Mouse (Mus musculus): ENCODE measurements around the gene Dstn. TPM values are rescaled to one million over a fixed set of nuclear protein-coding genes. Genes with fewer than 3 reads are reported as not detected.

Dstn gene
- 100 to 1,000 TPM; 118 to 129 TPM for total RNA-seq (2021)
- long read RNA-seq, experiment 1, transcript Dstn-201 (4 exons, 1,911 nt), result major isoform, 153 of 186 reads
- long read RNA-seq, experiment 1, partial matches to known transcripts, result 26 of 186 reads
- long read RNA-seq, experiment 1, other reads (novel, unspliced or antisense), result 7 of 186 reads
- long read RNA-seq, experiment 2, transcript Dstn-201 (4 exons, 1,911 nt), result major isoform, 157 of 179 reads
- long read RNA-seq, experiment 2, partial matches to known transcripts, result 5 of 179 reads
- long read RNA-seq, experiment 2, other reads (novel, unspliced or antisense), result 17 of 179 reads

DNA sequence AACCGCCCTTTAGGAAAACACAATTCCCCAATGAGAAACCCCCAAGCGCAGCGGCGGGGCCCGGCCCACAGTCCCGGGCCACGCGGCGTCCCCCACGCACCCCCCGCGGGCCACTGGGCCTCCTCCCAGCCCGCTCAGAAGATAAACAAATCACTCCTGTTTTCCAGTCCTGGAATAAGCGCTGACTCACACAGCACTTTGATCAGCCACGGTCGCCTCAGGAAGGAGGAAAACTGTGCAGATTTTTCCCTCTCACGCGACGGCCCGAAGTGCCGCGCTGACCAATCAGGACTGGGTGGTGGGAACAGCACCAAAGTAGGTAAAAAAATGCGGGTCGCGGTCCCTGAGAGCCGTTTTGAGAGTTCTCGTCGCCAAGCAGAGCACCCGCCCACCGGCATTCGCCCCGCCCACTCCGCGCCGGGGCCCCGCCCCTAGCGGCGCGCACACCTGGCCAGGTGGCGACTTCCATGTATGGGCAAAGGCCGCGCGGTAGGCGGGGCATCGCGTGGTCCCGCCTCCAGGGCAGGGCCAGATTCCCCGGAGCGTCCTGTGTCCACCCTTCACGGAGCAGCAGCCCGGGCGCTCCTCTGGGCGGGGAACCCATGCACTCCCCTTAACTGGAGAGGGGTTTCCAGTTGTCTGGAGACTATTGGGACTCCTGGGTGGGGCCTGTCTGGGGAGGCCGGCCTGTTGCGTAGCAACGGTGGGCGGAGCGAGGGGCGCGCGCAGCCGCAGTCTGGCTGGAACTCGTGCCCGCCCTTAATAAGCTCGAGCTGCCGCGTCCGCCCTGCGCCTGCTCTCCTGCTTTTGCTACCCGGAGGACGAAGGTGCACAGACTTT lies at the start of gene Dstn:
TSS of gene Dstn (plus strand) at position 561 of the 840 bp plus-strand sequence.
- DNase-seq (ENCODE audit: low spot score in 2 of 2), result peak; percentile 95 to 96

DNA sequence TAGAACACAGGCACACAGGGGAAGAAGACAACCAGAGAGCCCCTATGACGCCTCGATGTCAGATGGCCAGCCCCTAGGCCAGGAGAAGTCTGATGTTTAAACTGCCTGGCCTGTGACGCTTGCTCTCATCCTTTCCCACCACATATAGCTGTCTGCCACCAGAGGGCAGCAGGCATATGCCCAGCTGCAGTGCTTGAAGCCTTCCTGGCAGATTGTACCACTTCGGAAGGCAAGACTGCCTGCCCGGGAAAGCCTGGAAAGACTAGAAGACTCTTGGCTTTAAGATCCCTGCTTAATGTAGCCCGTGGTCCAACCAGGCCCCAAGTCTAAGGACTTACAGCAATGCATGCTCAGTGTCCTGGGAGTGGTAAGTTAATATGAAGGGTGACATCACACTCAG lies 47.8 kb upstream of the Dstn start:
- DNase-seq (ENCODE audit: low spot score in 2 of 2), result peak; percentile 28 to 76

DNA sequence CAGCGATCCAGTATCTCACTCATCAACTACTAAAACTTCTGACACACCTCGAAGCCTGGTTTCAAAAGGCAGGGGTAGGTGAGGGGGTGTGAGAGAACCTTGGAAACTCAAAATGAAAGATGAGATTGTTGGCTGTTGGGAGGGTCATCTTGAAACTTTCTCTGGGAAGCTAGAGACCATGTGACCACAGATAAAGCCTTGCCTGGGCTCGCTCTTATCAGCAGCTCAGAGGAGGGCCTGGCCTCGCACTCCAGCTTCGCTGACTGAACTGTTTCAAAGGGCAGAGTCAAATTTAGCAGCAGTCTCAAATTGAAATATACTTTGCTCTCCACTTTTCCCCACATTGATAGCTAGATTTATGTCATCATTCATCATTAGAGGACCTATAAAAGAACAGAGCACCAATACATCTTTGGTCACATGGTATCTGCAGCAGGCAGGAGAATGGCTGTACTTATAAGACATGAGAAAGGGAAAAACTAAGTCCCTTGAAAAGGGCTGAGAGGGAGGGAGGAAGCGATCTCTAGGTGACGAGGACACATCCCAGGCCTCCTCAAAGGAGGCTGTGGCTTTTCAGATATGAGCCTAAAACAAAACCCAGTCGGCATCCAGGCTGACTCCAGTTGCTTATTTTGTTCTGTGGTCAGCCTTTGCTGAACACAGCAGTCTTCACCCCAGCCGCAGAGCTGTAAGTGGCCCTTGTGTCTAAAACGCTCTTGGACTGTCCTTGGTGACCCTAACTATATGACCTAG lies 44.0 kb upstream of the Dstn start:
- DNase-seq (ENCODE audit: low spot score in 2 of 2), result no peak

DNA sequence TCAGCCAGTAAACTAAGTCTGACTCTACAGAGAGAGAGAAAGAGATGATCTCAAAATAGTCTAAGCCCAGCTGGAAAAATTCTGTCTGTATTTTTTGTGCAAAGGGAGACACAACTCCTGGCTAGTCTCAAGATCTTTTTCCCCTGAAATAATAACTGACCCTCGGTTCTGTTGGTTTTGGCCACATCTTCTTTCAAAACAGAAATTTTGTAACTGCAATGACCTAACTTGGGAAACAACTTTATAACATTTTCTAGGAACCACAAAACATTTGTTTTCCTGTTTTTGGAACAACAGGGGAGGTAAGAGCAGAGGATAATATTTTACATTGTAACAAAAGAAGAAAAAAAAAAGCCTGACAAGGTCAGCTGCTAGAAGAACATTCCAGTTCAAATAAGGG lies 39.1 kb upstream of the Dstn start:
- DNase-seq (ENCODE audit: low spot score in 2 of 2), result no peak

DNA sequence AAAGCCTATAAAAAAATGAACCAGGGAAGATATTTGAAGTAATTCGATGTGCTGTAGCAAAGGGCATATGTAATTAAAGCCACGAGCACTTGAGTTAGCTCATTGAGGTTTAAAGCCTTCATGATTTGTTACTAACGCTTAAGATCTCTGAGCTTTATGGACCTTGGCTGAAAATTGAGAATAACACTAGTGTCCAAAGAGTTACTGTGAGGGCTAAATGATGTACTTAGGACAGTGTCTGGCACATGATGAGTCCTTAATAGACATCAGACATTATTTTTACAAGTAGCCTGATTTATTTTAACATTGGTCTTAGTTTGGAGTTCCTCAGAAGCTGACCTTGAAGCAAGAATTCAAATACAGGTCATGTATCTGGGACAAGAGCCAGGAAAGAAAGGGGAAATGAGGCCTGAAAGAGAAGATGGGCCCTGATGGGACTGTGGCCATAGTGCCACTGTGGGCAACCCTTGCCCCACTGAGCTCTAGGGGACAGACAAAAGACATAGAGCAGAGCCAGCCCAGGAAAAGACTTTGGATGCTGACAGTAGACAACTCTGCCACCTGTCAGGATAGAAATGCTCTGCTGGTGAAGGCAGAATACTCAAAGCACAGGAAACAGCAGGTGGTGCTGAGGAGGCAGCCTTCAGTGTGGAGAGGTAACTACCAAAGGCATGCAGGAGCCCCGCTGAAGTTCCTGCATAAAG lies 38.0 kb upstream of the Dstn start:
- no peak for DNase-seq (ENCODE audit: low spot score in 2 of 2)

DNA sequence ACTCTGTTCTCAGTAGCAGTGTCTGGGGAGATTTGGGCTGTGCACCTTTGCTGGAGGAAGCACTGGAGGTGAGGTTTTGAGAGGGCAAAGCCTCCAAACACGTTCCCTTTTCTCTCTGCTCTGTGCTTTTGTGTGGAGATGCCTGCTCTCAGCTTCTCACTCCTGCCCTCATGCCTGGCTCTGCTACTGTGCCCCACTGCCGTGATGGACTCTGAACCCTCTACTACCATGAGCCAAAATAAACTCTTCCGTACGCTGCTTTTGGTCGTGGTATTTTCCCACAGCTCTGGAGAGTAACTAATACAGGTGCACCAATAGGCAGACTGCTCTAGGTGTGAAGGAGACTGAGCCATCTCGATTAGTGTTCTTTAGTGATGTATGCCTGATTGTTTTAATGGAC lies 35.8 kb upstream of the Dstn start:
- DNase-seq (ENCODE audit: low spot score in 2 of 2), result no peak

DNA sequence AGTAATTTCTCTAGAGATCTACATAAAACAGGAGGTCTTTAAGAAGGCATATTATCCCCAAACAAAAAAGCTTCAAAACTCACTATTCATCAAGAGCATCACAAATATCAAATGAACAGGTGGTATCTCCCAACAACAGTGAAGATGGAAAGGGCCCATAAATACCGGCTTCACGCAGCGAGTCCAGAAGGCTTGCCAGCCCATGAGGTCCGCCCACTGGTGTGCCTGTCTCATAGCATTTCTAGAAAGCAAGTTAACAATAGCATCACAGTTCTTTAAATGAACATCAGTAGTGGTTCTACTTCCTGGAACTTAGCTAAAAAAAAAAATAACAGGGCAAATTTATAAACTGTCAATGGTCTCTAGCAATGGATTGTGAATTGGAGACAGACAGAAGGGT lies 33.1 kb upstream of the Dstn start:
- no peak for DNase-seq (ENCODE audit: low spot score in 2 of 2)

DNA sequence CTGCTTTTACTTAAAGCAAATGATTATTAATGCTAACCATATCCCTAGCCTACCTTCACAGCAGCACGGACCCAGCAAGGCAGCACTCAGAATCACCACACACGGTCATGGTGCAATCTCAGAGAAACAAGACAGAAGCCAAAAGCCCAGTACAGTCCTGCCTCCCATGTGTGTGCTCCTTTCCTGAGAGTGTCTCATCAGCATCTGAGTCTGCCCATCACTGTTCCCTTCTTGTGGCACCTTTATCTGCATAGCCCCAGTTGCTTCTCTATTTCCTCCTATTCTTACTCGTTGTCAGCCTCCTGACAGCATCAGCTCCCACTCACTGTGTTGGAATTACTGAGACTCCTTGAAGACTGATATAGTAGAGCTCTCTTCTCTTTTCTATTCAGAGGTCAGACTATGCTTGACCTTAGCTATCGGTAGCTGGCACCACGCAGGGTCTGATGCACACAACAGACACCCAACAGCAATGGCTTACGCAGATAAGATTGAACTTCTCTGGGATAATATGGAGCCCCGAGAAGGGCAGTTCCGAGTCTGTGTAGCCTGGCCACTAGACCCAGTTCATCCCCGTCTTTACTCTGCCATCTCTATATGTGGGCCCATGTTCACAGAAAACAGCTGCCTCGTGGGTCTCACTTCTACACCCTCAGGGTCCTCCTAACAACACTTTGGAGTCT lies 32.4 kb upstream of the Dstn start:
- no peak for DNase-seq (ENCODE audit: low spot score in 2 of 2)

DNA sequence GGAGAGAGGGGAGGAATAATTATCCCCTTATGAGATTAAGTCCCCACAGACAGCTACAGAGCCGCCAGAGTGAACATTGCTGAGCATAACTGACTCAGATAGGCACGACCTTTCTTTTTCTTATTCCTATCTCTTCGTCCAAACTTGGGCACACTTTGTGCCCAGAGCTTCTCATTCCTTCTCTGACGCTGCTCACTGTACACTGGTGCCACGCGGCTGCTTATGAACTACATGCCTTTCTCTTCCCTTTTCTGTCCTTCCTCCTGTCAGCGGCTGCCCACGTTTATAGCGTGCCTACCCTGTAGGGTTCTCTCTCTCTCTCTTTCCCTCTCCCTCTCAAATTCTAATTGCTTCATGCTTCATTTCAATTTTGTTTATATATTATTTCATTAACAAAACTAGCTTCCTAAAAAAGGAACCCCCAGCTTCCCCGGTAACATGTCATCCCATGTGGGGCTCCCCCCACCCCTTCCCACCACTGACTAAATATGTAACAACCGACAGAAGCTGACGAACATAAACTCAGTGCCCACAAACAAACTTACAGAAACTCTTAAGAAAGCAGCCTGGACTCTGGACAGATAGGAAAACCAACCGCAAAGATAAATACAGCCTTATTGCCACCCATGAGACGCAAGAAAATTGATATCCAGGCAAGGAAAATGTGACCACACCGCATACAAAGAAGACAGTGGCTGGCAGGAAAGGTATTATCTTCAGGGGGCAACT lies 25.8 kb upstream of the Dstn start:
- DNase-seq (ENCODE audit: low spot score in 2 of 2), result no peak

DNA sequence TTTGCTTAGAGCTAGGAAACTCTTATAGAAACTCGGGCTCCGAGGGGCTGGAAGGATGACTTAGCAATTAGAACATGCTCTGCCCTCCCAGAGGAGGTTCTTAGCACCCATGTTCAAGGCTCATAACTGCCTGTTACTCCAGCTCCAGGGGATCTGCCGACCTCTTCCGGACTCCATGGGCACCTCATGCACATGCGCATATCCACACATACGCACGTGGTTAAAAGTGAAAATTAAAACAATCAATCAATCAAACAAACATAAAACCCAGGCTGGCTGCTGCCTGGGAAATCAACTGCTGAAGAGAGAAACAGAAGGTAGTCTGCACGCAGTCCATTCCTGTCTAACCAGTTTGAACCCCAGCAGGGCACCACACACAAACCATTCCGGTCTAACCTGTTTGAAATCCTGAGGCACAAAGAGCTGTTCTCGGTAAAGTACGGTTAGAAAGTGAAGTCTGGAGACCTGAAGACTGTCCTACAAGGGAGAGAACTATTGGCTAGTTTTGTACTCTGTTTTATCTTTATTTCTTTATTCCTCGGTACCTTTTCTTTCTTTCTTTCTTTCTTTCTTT lies 25.2 kb upstream of the Dstn start:
- DNase-seq (ENCODE audit: low spot score in 2 of 2), result no peak

DNA sequence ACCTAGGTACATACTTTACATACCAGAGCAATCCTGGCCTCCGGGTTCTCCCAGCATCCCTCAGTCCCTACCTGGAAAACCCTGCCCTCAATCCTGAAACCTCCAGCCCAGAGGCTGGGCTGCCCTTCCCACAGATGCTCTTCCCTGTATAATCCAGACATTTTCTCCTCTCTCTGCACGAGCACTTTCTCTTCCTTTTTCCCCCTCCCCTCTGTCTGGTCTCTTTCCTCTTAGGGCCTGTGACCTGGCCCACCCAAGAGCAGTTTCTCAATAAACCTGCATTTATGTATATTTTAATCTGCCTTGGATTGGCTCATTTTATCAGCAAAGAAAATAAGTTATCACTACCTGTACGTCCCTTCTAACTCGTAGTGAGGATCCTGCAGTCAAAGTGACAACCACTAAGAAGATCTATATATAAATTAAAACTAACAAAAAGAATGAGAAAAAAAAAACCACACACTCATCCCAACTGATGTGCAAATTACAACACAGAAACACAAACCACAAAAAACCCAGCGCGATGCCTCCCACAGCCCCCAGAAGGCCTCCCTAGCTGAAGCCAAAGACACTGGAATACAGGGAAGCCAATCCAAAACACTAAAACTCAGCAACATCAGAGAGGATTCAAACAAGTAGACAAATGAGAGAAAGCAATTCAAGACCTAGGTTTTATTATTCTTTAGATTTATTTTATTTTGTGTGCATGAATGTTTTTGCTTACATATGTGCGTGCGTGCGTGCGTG lies 23.6 kb upstream of the Dstn start:
- DNase-seq (ENCODE audit: low spot score in 2 of 2), result no peak

DNA sequence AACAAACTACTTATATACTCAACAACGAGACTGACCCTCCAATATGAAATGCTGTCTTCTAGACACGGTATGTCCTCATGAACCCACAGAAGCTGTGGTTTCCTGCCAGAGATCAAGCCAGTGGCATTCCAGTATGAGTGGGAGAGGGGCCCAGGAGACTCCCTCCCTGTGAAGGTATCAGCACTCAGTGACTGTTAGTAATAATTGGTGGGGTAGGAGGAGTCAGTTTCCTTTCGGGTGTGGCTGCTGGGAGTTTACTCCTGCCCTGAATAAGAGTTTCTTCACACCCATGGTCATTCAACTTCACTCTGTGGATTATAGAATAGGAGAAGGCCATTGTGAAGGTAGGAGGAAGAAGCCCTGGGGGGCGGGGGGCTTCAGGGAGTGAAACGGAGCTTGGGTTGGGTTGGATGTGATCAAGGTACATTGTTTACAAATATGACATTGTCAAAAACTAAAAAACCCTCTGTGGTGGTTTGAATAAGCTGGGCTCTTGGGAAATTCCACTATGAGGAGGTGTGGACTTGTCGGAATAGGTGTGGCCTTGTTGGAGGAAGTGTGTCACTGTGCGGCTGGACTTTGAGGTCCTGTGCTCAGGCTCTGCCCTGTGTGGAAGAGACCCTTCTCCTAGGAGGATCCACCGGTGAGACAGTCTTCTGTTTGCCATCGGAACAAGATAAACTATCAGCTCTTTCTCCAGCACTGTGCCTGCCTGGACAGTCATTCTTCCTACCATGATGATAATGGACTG lies 15.5 kb upstream of the Dstn start:
- DNase-seq (ENCODE audit: low spot score in 2 of 2), result no peak

DNA sequence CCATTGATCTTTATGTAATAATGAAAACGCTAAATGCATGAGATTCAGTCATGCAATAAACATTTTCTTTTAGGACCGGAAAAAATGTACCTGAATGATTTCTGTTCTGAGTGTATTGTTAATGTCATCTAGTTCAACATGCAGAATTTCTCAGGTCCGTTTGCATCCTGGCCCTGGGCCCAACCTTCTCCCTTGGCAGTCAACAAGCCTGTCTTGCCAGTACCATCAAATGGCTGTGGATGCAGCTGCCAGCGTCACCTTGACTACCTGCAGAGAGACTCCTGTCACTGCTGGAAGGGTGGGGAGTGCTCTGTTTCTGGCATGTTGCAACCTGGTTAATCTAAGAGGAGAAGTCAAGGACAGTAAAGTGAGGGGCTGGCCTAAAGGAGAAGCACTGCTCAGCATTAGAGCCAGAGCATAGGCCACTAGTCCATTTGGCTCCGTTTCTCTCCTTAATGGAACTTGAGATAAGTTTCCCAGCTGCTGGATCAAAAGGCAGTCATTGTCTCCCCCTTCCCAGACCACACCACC lies 14.2 kb upstream of the Dstn start:
- DNase-seq (ENCODE audit: low spot score in 2 of 2), result no peak

DNA sequence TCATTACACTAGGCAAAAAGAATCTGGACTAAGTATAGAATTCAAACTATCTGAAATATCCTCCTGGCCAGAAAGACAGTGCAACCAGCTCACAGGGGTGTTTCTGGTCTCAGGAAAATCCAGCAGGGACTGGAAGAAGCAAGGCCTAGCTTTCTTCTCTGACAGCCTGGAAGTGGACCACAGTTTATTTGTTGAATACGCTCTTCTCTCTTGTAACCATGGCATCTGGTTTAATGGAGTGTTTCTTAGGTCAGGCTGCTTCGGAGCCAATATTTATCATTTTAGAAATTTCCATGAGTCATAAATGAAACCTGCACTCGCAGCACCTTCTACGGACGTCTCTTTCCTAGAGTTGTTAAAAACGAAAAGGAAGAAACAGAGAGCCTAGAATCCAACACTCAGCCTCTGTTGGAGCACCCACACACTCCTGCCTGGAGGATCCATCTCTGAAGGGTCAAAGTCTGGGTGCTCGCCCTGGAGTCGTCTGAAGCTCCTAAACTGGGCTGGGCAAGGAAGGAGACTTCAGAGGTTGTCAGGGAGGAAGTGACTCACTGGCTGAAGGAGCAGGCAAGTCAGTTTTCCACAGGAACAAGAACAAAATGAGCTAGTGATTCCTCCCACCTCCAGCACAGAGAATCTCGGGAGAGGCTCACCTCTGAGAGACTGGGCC lies 11.6 kb upstream of the Dstn start:
- DNase-seq (ENCODE audit: low spot score in 2 of 2), result no peak

DNA sequence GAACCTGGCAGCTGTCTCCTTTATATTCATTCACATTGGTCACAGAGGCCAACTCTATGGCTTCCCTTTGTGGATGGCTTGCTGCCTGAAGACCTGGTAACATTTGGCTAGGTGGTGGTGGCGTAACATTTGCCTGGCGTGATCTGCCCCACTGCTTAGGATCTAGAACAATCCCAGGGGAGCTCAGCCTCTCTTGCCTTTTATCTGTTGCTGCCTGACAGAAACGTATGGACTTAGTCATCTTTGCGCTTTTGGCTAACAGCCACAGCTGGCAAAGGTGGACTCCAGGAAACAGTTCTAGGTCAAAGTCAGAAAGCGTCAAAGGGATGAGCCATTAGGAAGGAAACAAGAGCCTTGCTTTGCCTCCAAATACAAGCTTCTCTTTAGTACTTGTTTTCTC lies 10.2 kb upstream of the Dstn start:
- no peak for DNase-seq (ENCODE audit: low spot score in 2 of 2)

DNA sequence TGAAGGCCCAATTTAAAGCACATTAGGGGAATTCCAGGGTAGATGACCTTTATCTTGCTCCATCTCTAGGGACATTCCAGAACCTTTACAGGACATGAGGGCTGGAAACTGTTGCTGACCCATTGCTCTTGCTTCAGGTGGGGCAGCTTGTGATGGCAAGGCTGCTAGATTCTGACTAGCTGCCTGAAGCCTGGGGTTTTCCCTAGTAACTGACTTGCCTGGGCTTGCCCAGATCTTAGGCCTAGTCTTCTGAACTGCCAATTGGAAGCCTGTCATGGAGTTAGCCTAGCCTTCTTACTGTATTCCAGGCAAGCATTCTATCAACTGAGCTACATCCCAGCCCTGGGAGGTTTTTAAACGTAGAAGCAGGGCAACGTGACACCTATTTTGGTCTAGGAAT lies 5.9 kb upstream of the Dstn start:
- no peak for DNase-seq (ENCODE audit: low spot score in 2 of 2)

DNA sequence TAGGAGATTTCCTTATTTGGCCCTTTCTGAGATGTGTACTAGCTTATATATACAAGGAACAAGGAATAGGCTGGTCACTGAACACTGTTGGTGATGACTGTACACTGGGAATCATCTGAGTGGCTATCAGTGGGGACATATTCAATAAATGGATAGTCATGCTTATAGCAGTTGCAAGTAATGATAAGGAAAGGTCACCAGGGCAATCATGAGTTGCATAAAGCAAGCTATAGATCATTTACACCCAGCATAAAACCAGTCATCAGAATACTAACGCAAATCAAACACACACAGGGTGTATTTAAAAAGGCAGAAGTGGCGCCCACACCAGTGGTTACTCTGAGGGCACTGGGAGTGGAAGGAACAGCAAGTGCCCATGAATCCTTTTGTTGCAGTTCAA lies 2.9 kb upstream of the Dstn start:
- no peak for DNase-seq (ENCODE audit: low spot score in 2 of 2)
